Mouse (Mus musculus): ENCODE data around the gene Gm15155. TPM values are rescaled to one million over a fixed set of nuclear protein-coding genes. Genes with fewer than 3 reads are reported as not detected.
"Not testable (repeated sequence)": the region's sequence is repeated elsewhere in the genome, so short reads cannot be mapped to it uniquely, and the experiment has no call there.

The Gm15155 gene
- total and polyA plus RNA-seq, 2 experiments from 2014 or later, result not detected

DNA sequence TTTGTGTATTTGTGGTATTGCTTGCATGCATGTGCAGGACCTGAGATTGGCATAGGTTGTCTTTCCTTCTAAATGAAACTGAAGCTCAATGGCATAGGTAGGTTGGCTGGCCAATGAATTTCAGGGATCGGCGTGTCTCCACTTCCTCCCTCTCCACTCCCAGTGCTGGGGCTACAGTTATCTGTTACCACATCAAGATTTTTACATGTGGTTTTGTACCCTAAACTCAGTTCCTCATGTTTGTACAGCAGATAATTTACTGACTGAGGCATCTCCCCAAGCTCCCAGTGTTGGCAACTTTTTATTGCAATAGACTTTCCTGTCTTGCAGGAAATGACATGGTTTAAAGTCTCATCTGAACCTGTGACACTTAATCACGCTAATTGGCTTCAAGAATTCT is 21.4 kb downstream of the Gm15155 start:
- DNase-seq (no peak), ATAC-seq (no peak)
- Histone ChIP-seq H3K4me2 (ENCODE audit: low read depth) (no peak overlapping the region), H3K4me1 (ENCODE audit: insufficient read depth) (no peaks in the 10 kb centered on the region), H3K36me3 (ENCODE audit: insufficient read depth) (no peaks in the 10 kb centered on the region), H3K9ac (no peak overlapping the region), H3K27me3 (ENCODE audit: insufficient read depth, low read length) (no peaks in the 10 kb centered on the region), H3K9me3 (ENCODE audit: low read length) (no peaks in the 10 kb centered on the region), H3K4me3 (ENCODE audit: low read depth, low read length) (no peak overlapping the region), H3K27ac (ENCODE audit: low read depth, low read length) (no peak overlapping the region)
- WGBS, result 88% methylated on average over 3 of the region's 3 CpGs
- TF ChIP-seq CTCF (IDR thresholded peaks at IDR 0.05; ENCODE audit: low read depth), result no peak

DNA sequence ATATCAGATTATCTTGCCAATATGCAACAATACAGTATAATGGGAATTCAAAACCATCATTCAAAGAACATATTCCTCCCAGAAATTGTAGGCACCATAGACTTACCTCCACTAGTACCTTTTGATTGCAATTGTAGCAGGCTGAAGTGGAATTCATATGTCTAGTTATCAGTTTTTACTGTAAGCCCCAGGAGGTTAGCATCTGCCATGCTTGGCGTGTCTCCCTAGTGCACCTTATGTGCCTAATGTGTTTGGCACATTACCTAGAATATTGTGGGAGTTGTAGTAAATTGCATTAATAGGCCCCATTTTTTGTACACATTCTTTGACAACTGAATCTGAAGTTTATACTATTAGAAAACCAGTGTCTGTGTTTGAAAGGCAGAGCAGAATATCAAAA is 33.4 kb downstream of the Gm15155 start:
- no peak for DNase-seq
- H3K4me1 ChIP-seq (ENCODE audit: insufficient read depth), result no peaks in the 10 kb centered on the region
- ATAC-seq, result no peak
- no peaks in the 10 kb centered on the region for H3K36me3 ChIP-seq (ENCODE audit: insufficient read depth)
- no peak for TF ChIP-seq CTCF (IDR thresholded peaks at IDR 0.05; ENCODE audit: low read depth)
- H3K27me3 ChIP-seq (ENCODE audit: insufficient read depth, low read length), result no peaks in the 10 kb centered on the region
- H3K9me3 ChIP-seq (ENCODE audit: low read length), result no peaks in the 10 kb centered on the region
- H3K4me2 ChIP-seq (ENCODE audit: low read depth), result no peak overlapping the region
- no peak overlapping the region for H3K27ac ChIP-seq (ENCODE audit: low read depth, low read length)
- no peak overlapping the region for H3K4me3 ChIP-seq (ENCODE audit: low read depth, low read length)
- WGBS, result 80% methylated on average over 1 of the region's 1 CpGs
- no peak overlapping the region for H3K9ac ChIP-seq

DNA sequence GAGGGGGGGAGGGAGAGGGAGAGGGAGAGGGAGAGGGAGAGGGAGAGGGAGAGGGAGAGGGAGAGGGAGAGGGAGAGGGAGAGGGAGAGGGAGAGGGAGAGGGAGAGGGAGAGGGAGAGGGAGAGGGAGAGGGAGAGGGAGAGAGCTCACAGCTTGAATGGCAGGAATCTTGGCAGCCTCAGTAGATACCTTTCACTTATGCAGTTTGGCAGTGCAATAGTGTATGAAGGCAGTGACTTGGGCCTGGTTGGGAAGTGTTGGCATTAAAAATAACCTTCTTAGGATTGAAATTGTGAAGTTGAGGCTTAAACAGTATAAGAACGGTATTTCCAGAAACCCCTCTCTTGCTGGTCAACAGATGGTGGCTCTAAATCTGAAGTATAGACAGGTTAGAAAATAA is 65.9 kb downstream of the Gm15155 start:
- not testable (repeated sequence) for DNase-seq; ATAC-seq; H3K36me3 ChIP-seq (ENCODE audit: insufficient read depth); H3K4me1 ChIP-seq (ENCODE audit: insufficient read depth); H3K9me3 ChIP-seq (ENCODE audit: low read length); H3K4me2 ChIP-seq (ENCODE audit: low read depth); H3K9ac ChIP-seq; H3K4me3 ChIP-seq (ENCODE audit: low read depth, low read length); H3K27me3 ChIP-seq (ENCODE audit: insufficient read depth, low read length); H3K27ac ChIP-seq (ENCODE audit: low read depth, low read length)
- 81% methylated on average over 1 of the region's 1 CpGs for WGBS

DNA sequence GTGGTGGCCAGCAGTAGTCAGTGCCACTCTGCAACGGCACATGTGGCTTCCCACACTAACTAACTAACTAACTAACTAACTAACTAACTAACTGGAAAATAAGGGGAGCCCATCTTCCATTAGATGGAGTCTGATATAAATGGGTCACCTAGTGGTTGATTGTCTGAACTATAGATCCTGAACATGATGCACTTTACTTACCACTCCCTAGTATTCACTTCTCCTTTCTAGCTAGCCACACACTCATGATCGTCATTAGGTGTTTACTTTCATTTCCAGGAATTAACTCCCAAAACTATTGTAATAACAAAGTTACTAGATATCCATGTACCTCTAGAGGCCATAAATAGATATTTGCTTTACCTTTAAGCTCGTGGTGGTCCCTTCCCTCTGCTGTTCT is 99.6 kb downstream of the Gm15155 start:
- Histone ChIP-seq H3K27me3 (ENCODE audit: insufficient read depth, low read length) (no peaks in the 10 kb centered on the region), H3K9me3 (ENCODE audit: low read length) (no peaks in the 10 kb centered on the region), H3K4me1 (ENCODE audit: insufficient read depth) (no peaks in the 10 kb centered on the region), H3K4me3 (ENCODE audit: low read depth, low read length) (no peak overlapping the region), H3K27ac (ENCODE audit: low read depth, low read length) (no peak overlapping the region), H3K36me3 (ENCODE audit: insufficient read depth) (no peaks in the 10 kb centered on the region), H3K4me2 (ENCODE audit: low read depth) (no peak overlapping the region), H3K9ac (no peak overlapping the region)
- 84% methylated on average over 3 of the region's 3 CpGs for WGBS
- no peak for DNase-seq
- TF ChIP-seq CTCF (IDR thresholded peaks at IDR 0.05; ENCODE audit: low read depth), result no peak
- ATAC-seq, result no peak

DNA sequence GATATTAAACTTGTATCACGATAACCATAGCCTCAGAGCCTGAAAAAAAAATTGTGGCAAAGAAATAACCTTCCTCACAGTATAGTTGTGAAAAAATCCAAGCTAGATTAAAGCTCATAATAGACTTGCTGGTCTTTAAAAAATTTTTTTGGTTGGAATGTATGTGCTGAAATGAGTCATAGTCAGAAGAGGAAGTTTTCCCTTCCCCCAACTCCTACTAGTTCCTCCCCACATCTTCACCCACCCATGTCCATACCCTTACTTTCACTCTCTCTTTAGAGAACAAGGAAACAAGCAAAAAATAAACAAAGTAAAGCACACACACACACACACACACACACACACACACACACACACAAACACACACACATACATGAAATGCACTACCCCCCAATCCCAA is 103.8 kb downstream of the Gm15155 start:
- no peak for DNase-seq

DNA sequence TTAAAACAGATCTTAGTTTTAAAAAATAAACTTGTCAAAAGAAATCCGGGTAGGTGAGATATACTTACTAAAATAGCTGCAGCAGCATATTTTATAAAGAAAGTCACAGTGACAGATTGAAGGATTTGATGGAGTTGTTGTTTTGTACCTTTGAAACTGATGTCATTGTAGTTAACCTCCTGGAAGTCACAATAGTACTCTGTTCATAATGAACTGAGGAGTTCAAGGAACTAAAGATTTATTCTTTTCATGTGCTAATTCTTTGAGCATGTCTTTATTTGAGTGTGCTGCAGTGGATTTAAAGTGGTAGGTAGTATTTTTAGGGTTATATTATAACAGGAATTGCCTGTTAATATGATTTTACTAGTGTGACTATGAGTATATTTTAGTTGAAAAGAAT is 263.6 kb downstream of the Gm15155 start:
- H3K4me1 ChIP-seq (ENCODE audit: insufficient read depth), result no peaks in the 10 kb centered on the region
- no peaks in the 10 kb centered on the region for H3K36me3 ChIP-seq (ENCODE audit: insufficient read depth)
- no peak for DNase-seq
- ATAC-seq, result peak; percentile 66; the same call in 1 of the 2 replicates
- no peak overlapping the region for H3K9ac ChIP-seq
- H3K27me3 ChIP-seq (ENCODE audit: insufficient read depth, low read length), result no peaks in the 10 kb centered on the region
- TF ChIP-seq CTCF (IDR thresholded peaks at IDR 0.05; ENCODE audit: low read depth), result no peak
- no peak overlapping the region for H3K4me3 ChIP-seq (ENCODE audit: low read depth, low read length)
- H3K27ac ChIP-seq (ENCODE audit: low read depth, low read length), result no peak overlapping the region
- WGBS, result 34% methylated on average over 1 of the region's 1 CpGs
- H3K4me2 ChIP-seq (ENCODE audit: low read depth), result no peak overlapping the region
- no peaks in the 10 kb centered on the region for H3K9me3 ChIP-seq (ENCODE audit: low read length)

More for the DNA sequence above, 103.8 kb downstream of the Gm15155 start:
- no peaks in the 10 kb centered on the region for H3K36me3 ChIP-seq (ENCODE audit: insufficient read depth)
- no peak overlapping the region for H3K4me3 ChIP-seq (ENCODE audit: low read depth, low read length)
- H3K4me1 ChIP-seq (ENCODE audit: insufficient read depth), result no peaks in the 10 kb centered on the region
- no peak overlapping the region for H3K27ac ChIP-seq (ENCODE audit: low read depth, low read length)
- H3K27me3 ChIP-seq (ENCODE audit: insufficient read depth, low read length), result no peaks in the 10 kb centered on the region
- H3K4me2 ChIP-seq (ENCODE audit: low read depth), result no peak overlapping the region
- no peak for TF ChIP-seq CTCF (IDR thresholded peaks at IDR 0.05; ENCODE audit: low read depth)
- ATAC-seq, result no peak
- H3K9me3 ChIP-seq (ENCODE audit: low read length), result no peaks in the 10 kb centered on the region
- WGBS, result 76% methylated on average over 1 of the region's 1 CpGs
- H3K9ac ChIP-seq, result no peak overlapping the region

DNA sequence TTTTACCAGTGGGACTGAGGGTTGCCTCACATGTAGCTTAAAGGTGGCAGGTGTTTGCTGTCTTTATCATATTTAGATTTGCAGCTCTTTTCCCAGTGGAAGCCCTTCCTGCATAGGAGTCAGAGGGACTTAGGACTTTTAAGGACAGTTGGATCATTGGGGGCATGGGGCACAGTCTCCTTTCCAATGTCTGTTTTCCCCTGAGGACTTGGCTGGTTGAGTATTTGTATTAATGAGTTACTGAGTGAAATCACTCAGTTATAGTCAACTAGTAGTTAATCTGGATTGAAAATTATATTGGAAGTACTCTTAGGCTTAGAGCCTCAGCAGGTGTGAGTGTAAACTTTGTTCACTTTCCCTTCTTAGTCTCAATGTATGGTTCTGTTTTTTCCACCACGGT is 275.5 kb downstream of the Gm15155 start:
- ATAC-seq (no peak), DNase-seq (no peak)
- H3K36me3 ChIP-seq (ENCODE audit: insufficient read depth), result no peaks in the 10 kb centered on the region
- no peaks in the 10 kb centered on the region for H3K27me3 ChIP-seq (ENCODE audit: insufficient read depth, low read length)
- WGBS, result 76% methylated on average over 1 of the region's 1 CpGs
- H3K4me3 ChIP-seq (ENCODE audit: low read depth, low read length), result no peak overlapping the region
- H3K27ac ChIP-seq (ENCODE audit: low read depth, low read length), result no peak overlapping the region
- TF ChIP-seq CTCF (IDR thresholded peaks at IDR 0.05; ENCODE audit: low read depth), result no peak
- no peak overlapping the region for H3K9ac ChIP-seq
- no peaks in the 10 kb centered on the region for H3K4me1 ChIP-seq (ENCODE audit: insufficient read depth)
- no peaks in the 10 kb centered on the region for H3K9me3 ChIP-seq (ENCODE audit: low read length)
- no peak overlapping the region for H3K4me2 ChIP-seq (ENCODE audit: low read depth)

DNA sequence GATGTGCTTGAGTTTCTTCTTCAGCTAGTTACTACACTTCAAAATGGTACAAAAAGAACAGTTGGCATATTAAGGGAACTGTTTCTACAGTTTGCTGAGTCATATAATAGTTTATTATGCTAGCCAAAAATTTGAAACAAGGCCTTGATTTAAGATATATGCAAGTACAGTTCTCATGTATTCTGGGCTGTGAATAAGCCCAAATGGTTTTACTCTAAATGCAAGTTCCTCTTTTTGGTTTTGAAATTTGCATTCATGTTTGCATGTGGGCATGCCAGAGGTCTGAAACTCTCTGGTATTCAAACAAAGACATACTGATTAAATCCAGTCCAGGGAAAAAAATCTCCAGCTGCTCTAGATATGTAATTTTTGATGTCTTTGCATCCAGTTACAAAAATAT is 277.2 kb downstream of the Gm15155 start:
- no peak for ATAC-seq
- H3K9me3 ChIP-seq (ENCODE audit: low read length), result no peaks in the 10 kb centered on the region
- H3K27me3 ChIP-seq (ENCODE audit: insufficient read depth, low read length), result no peaks in the 10 kb centered on the region
- H3K4me1 ChIP-seq (ENCODE audit: insufficient read depth), result no peaks in the 10 kb centered on the region
- H3K27ac ChIP-seq (ENCODE audit: low read depth, low read length), result no peak overlapping the region
- no peak overlapping the region for H3K9ac ChIP-seq
- H3K36me3 ChIP-seq (ENCODE audit: insufficient read depth), result no peaks in the 10 kb centered on the region
- no peak for DNase-seq
- no peak for TF ChIP-seq CTCF (IDR thresholded peaks at IDR 0.05; ENCODE audit: low read depth)
- H3K4me3 ChIP-seq (ENCODE audit: low read depth, low read length), result no peak overlapping the region
- H3K4me2 ChIP-seq (ENCODE audit: low read depth), result no peak overlapping the region

Data from forebrain, postnatal 0 days (tissue).